Mouse (Mus musculus) erythroblast, adult 5-6 weeks (primary cell): ENCODE measurements around the gene 1600015I10Rik. TPM values are rescaled to one million over a fixed set of nuclear protein-coding genes. Genes with fewer than 3 reads are reported as not detected.
"Not testable (repeated sequence)": the region's sequence is repeated elsewhere in the genome, so short reads cannot be mapped to it uniquely, and the experiment has no call there.

Source experiments
- ATAC-seq: replicated peaks from 2 replicates; pipeline ENCODE4 v1.8.0; 2016; ENCODE audit warnings: moderate number of reproducible peaks, mild to moderate bottlenecking, moderate TSS enrichment, inconsistent platforms; ENCODE audit not compliant: poor library complexity, low FRiP score, severe bottlenecking
- total RNA-seq, 2 experiments: library from RNA; stranded (forward) in 1 of 2; stranded (reverse) in 1 of 2; fragments of 150-400 nt in 1 of 2; fragments of 200-764, 138-1000 nt in 1 of 2; gene quantifications; 2 replicates each; pipeline versions ENCODE4 v1.2.3 to v1.2.4; 2015 to 2017; ENCODE audit warnings: low replicate concordance in 2 of 2

1600015I10Rik gene
- total RNA-seq (2015; ENCODE audit: low replicate concordance) (not detected in 2 replicates), total RNA-seq (2017; ENCODE audit: low replicate concordance) (not detected in 2 replicates)

DNA sequence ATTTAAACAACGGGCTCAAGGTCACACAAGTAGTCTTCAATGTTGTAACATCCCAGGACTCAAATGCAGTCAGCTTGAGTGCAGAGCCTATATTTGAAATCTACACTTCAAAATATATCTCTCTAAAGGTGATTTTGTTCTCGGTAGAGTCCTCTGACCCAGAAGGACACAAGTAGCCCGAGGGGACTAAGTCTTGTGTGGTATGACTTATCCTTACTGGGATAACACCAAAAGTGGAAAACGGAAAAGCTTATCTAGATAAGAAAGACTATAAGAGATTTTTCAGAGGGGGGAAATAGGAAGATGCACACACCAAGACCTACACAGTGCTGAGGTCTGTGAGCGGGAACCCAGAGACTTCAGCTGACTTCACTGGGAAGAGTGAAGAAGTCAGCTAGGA lies at the start of gene 1600015I10Rik:
Gene 1600015I10Rik, plus strand, starts transcription at position 301 of the 400 bp plus-strand sequence.
- no peak for ATAC-seq

DNA sequence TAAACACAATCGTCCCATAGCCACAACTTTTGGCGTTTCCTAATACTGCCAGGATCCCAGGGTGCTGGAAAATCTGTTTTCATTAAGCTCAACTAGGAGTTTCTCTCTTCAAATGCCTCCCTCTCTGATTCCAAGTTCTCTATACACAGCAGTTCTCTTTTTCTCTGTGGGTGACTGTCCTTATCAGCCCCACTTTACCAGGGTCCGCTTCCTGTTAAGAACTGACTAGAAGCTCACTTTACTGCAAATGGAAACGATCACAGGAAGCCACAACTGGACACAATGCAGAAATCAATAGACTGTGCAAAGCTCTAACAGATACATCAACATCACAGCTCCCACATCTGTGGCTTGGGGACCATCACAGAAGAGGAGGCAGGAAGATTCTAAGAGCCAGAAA lies 35.5 kb upstream of the 1600015I10Rik start:
- ATAC-seq = no peak

DNA sequence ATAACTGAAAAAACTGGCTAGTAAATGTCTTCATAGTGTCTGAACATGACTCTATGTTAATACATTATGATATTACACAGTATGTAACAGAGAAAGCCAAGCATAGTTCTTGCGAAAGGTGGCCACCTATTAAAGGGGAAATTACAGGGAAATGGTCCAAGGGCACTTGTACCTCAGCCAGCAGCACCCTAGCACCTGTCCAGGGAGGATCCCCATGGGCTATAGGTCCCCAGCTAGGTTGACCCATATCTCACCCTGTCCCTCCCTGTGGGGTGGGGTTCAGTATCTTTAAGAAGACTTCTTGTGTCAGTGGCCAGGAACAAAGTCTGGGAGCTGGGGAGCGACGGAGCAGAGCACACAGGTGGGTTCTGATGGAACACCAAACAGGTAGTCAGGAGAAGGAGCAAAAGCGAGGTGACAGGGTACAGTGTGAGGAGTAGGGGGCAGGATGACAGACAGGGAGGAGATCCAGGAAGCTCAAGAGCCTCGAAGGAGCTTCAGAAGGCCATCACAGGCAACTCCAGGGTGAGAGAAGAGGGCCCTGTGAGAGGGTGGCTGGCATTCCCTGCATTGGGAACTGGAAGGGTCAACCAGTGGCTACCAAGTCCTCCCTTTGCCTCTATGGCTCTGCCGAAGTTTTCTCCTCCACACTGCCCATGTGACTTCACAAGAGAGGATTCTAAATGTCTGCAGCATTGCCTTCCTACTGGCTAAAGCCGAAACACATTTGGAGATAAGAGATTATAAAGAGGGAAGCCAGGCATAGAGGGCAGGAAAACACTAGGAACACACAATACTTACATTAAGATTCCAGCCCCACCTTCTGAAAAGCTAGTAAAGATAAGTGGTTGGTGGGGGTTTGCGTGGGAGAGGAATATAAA lies 34.5 kb upstream of the 1600015I10Rik start:
- no peak; the same call in 1 of the 2 replicates for ATAC-seq

DNA sequence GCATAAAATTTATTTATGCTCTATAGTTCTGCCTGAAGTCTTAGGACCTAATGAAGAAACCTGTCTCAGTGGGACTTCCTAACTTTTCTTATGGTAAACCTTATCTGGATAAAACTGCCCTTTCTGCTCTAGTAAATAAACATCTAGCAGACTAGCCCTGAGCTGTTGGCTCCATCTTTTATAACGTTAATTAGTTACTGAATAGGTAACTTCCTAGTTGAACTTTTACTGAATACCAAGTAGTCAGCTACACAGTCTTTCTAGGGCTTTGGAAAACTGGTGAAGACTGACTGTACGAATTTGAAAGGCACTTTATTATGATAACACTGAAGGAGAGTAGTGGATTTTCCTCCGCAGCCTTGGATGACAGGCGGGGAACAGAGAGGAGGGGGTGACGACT lies 33.8 kb upstream of the 1600015I10Rik start:
- no peak for ATAC-seq

DNA sequence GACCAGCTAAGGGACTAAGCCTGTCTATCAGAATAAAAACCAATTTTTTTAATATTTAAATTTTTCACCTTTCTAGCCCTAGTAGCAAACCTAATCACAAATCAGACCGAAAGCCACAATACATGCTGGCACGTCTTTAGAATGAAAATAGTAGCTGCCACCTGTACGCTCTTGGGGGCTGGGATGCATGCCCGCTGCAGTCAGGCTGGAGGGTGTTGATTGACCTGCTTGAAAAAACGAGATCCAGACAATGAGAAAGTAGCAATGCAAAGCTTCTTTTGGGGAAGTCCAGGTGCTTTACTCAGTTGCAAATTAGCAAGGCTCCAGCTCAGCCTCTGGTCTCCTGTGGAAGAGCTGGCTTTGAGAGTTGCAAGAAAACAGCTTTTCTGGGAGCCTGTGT lies 32.7 kb upstream of the 1600015I10Rik start:
- ATAC-seq = no peak

DNA sequence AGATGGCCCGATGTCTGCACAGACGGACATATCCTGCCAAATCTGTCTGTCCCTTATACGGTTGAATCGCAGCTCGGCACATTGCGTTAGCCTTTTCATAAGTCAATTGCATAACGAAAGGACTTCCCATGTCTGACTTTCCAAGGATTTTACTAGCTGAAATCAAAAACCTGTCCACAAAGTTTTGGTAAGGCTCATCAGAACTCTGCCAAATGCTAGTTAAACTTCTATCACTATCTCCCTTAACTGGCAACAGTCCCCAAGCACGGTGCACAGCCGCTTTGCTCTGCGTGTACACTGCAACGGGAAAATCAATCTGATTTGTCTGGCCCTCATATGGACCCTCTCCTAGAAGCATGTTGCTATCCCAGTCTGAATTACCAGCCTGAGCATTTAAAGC lies 28.4 kb upstream of the 1600015I10Rik start:
- not testable (repeated sequence) for ATAC-seq

DNA sequence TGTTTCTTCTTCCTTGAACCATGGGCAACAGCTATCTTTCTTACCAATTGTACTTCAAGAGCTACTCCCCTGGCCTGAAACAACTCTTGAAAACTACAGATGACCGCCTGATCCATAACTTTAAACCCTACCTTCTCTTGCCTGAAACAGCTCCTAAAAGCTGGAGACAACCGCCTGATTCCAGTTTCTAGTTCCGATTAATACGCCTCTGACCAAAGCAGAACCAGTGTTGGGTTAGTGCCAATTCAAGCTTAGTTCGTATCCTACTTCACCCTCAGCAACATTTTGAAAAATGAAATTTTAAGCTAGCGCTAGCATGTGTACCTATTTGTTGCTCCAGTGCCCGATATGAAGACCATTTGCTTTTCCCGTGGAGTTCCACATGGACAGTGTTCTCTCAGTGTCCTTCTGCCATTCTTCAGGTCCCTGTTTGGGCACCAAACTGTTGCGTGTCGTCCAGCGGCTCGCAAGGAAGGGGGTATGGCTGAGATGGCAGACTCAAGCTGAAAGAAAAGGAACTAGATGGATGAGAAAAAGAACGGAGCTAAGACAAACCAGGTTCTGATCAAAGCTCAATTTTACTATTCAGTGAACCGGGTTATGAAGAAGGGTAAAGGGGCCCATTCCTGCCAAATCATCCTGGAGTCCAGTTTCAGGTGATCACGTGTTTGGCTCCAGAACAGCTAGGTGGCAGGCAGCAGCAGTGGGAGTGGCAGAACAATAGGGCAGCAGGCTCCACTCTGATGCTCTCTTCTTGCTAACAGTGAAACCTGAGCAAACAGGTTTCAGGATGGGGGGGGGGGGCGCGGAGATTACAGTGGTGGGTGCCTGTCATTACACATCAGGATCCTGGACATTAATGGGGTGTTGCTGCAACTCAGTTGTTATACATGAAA lies 26.9 kb upstream of the 1600015I10Rik start:
- ATAC-seq = no peak

DNA sequence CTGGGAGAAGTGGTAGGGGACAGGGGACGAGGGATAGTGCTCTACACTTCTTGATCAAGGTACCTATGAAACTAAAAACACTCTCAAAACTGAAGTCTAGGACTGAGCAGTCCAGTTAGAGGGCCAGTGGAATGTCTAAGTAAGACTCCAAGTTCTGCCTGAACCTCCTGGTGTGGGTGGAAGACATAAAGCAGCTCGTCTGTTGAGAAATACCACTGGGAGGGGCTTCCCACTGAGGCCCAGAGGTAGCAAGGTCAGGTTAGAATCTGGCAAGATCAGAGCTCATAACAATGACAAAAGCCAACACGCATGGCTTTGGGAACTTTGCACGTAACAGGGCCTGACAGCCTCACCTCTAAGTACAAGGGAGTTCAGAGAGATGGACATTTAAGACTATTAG lies 26.3 kb upstream of the 1600015I10Rik start:
- no peak for ATAC-seq

DNA sequence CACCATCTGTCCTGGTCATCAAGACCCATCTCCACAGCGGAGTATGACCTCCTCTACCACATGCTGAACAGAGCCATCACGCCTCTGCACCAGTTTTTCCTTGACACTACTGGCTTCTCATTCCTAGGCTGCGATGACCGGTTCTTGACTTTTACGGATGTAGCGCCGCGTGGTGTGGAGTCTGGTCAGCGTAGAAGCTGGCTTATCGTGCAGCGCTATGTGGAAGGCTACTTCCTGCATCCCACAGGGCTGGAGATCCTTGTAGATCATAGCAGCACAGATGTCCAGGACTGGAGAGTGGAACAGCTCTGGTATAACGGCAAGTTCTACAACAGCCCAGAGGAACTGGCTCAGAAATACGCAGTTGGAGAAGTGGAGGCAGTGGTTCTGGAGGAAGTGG lies 24.1 kb upstream of the 1600015I10Rik start:
- ATAC-seq = no peak

DNA sequence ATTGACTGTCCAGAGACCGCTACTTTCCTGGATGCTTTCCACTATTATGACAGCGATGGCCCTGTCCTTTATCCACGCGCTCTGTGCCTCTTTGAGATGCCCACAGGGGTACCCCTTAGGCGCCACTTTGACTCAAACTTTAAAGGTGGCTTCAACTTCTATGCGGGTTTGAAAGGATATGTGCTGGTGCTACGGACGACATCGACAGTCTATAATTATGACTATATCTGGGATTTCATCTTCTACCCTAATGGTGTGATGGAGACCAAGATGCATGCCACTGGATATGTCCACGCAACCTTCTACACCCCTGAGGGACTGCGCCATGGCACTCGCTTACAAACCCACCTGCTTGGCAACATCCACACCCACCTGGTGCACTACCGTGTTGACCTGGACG lies 23.3 kb upstream of the 1600015I10Rik start:
- ATAC-seq = no peak

DNA sequence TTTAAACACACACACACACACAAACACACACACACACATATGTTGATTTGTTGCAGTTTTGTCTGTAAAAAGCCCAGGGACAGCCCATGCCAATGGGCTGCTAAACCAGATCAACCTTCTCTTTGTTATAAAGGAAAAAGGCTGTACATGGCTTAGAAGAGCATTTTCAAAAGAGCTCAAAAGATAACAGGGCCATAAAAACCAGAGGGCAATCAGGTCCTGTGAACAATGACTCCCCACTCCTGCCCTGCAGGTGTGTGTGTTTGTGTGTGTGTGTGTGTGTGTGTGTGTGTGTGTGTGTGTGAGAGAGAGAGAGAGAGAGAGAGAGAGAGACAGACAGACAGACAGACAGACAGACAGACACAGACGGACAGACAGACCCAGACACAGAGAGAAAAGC lies 20.5 kb upstream of the 1600015I10Rik start:
- ATAC-seq = no peak

DNA sequence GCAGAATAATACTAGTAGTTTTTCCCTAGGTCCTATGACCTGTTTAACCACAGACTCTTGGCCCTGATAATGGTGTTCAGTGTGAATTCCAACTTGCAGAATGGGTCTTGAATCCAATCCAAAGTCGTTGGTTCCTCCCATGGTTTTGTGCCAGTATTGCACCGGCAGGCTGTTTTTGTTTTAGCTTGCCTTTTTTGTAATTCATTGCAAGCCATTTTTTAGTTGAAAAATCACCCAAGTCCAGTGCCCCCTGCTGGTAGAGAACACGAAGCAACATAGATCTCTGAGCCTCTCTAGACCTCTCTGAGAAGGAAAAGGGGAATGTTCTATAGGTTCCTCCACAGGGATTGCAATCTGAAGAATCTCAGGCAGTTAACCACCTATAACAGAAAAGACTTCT lies 17.7 kb upstream of the 1600015I10Rik start:
- ATAC-seq = no peak

DNA sequence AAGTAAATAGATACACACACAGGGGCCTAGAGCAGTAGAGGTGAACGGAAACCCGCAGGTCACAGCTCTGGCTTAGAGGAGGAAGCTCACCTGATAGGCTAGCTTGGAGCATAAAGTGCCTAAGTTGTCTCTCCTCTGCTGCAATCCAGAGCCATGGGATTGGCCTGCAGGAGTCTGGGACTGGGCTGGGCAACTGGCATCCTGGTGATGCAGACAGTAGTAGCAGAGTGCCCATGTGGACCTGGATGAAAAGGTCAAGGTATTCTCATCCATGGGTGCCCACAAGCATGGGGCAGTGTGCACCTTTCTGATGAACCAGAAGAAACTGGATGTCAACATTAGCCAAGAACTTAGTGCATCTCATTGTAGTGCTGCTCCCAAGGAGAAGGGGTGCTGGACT lies 16.1 kb upstream of the 1600015I10Rik start:
- no peak for ATAC-seq

DNA sequence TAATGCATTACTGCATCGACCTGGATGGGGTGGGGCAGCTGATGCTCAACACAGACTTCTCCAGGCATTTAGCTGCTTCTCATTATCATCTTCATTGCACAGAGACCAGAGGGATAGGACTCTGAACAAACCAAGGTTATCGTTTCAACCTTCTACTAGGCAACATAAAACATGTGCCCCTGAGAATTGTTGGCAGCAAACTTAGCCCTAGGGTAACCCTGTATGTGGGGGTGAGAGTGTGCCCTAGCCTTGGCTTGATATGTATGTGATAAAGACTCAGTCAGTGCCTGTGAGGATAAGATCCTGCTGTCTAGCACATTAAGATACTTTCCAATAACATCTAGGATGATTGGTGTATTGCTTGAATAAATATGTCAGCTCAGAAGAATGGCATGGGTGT lies 19.9 kb downstream of the 1600015I10Rik start:
- no peak for ATAC-seq

DNA sequence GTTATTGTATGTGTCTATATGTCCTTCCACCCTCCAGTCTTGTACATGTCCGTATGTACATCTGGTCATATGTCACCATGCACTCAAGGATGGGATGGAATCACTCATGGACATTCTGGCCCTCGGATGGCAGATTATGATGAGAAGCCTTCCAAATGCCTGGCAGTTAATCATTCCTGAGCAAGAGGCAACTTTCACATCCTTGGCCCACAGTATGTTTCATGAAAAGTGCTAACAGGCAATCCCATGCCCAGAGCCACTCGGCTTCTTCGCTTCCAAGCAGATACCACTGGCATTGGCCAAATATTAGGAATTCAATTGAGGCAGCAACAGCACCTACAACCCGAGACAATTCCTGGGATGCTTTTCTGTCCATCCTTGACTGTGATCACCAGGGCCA lies 21.0 kb downstream of the 1600015I10Rik start:
- no peak for ATAC-seq

DNA sequence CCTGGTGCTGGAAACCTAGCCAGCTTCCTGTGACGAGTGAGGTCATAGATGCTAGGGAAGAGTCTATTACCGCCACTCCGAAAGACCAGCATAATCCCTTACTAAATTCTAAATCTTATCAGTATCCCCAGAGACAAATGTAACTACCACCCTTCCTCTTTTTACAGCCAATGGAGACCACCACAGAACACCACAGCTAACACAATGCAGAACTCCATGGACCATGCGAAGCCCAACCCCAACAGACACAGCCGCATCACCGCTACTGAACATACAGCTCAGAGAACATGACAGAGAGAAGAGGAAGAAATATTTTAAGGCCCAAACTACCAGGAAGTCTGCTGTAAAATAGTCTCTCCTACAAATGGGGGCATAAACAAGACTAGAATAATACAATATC lies 21.9 kb downstream of the 1600015I10Rik start:
- no peak for ATAC-seq

DNA sequence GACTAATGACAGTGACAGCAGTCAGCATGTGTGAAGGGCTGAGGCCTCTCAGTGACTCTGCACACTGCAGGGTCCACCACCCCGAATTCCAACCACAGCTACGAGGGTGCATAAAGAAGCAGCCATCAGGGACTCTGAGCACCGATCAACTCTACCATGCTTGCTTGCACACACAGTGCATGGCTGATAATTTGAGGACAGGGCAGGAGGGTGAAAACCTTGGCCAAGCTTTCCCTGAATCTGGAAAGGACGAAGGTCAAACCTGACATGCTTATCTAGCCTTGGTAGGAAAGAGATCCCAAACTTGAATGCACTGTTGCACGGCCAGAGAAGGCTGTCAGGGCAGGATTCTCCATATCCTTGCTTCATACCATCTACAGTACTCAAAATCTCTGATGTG lies 23.5 kb downstream of the 1600015I10Rik start:
- no peak for ATAC-seq

DNA sequence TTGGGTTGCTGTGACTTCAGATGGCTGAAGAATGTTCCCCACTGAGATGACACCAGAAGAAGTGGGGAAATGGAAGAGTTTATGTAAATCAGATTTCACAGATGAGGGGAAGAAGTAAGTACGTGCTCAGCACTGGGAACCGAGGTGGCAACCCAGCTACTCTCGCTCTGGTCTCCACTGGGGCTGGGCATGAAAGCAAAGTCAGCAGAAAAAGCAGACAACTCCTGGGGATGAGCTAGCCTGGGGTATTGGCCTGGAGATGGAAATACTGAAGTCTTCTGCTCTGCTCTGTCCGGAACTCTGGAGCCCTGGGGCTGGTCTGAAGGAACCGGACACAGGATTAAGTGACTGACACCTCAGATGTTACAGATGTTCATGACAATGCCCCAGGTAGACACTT lies 24.5 kb downstream of the 1600015I10Rik start:
- ATAC-seq = no peak

DNA sequence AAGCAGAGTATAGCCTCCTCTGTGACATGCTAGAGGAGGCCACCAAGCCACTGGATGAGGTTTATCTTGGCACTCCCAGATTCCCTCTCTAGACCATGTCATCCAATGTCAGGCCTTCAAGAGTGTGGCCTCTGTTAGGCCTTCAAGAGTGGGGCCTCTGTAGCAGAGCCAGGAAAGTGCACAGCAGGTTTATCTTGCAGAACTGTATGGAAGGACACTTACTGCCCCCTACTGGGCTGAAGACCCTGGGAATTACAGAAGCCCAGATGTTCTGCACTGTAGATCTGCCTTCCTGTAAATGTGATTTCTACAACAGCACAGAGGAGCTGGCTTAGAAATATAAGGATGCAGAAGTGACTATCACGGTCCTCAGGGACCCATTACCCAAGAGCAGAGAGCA lies 25.3 kb downstream of the 1600015I10Rik start:
- no peak for ATAC-seq

DNA sequence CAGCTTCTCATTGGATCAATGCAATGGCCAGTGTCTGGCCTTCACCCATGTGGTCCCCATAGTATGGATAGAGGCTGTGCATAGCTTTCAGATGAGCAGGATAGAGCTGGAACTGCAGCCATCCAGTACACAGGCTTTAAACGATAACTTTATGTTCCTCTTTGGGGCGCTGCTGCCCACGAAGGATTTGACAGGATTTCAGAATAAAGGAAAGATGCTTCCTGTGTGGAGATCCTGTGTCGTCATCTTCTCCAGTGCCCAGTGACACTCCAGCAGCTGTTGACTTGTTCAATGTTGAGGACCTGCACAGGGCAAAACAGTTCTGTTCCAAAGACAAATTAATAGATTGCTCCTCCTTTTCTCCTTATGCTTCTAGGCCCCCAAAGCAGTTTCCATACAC lies 27.1 kb downstream of the 1600015I10Rik start:
- no peak for ATAC-seq

DNA sequence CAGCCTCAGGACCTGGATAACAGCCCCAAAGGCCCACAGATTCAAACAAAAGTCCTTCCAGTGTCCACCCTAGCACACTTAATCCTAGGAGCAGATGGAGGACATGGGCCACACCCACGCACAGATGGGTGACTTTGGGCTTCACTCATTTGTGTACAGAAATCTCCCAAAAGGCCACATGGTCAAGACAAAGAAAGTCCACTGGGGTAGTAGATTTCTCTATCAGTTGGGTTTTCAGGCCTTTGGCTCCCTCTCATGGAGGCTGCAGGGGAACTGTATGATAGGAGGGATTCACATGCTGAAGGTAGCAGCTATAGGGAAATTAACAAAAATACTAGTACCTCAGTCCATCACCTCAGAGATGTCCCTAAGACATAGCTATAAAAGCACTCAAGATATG lies 28.4 kb downstream of the 1600015I10Rik start:
- ATAC-seq = no peak
